Mouse (Mus musculus): ENCODE measurements around the gene Vwa3a.

Vwa3a gene

GRCm38 (mm10) chr7:120746821-120747220 is 7.7 kb downstream of the Vwa3a start:
- no peak for DNase-seq (ENCODE audit: low spot score in 2 of 2)

GRCm38 (mm10) chr7:120748478-120748877 is 9.4 kb downstream of the Vwa3a start:
- no peak for DNase-seq (ENCODE audit: low spot score in 2 of 2)

- no peak for DNase-seq (ENCODE audit: low spot score in 2 of 2)
These were observed 12.2 kb downstream of the Vwa3a start for GRCm38 (mm10) chr7:120751330-120751729.

- no peak for DNase-seq (ENCODE audit: low spot score in 2 of 2)
These were observed 12.8 kb downstream of the Vwa3a start for GRCm38 (mm10) chr7:120751906-120752305.

- DNase-seq (ENCODE audit: low spot score in 2 of 2), result peak; percentile 67 to 82
These were observed 15.6 kb downstream of the Vwa3a start for GRCm38 (mm10) chr7:120754671-120755070.

GRCm38 (mm10) chr7:120767369-120767768 is 28.3 kb downstream of the Vwa3a start:
- DNase-seq (ENCODE audit: low spot score in 2 of 2), result no peak

GRCm38 (mm10) chr7:120771389-120771788 is 32.3 kb downstream of the Vwa3a start:
- no peak for DNase-seq (ENCODE audit: low spot score in 2 of 2)

GRCm38 (mm10) chr7:120778012-120778411 is 38.9 kb downstream of the Vwa3a start:
- DNase-seq (ENCODE audit: low spot score in 2 of 2), result no peak

GRCm38 (mm10) chr7:120795544-120795943 is 56.4 kb downstream of the Vwa3a start:
- no peak for DNase-seq (ENCODE audit: low spot score in 2 of 2)

- DNase-seq (ENCODE audit: low spot score in 2 of 2), result no peak
These were observed 57.3 kb downstream of the Vwa3a start for GRCm38 (mm10) chr7:120796369-120796768.

- DNase-seq (ENCODE audit: low spot score in 2 of 2), result no peak
These were observed 64.2 kb downstream of the Vwa3a start for GRCm38 (mm10) chr7:120803268-120803667.

- no peak for DNase-seq (ENCODE audit: low spot score in 2 of 2)
These were observed 70.6 kb downstream of the Vwa3a start for GRCm38 (mm10) chr7:120809705-120810104.

- DNase-seq (ENCODE audit: low spot score in 2 of 2), result no peak
These were observed 72.8 kb downstream of the Vwa3a start, which contains the start of gene Gm5737 for GRCm38 (mm10) chr7:120811834-120812415. Gm5737 (plus strand) TSS chr7:120812365.

- no peak for DNase-seq (ENCODE audit: low spot score in 2 of 2)
These were observed 78.4 kb downstream of the Vwa3a start for GRCm38 (mm10) chr7:120817552-120817951.

- DNase-seq (ENCODE audit: low spot score in 2 of 2), result no peak
These were observed 80.3 kb downstream of the Vwa3a start for GRCm38 (mm10) chr7:120819386-120819785.

- peak; percentile 36 to 67 for DNase-seq (ENCODE audit: low spot score in 2 of 2)
These were observed 84.1 kb downstream of the Vwa3a start for GRCm38 (mm10) chr7:120823248-120823647.

- no peak for DNase-seq (ENCODE audit: low spot score in 2 of 2)
These were observed 86.0 kb downstream of the Vwa3a start for GRCm38 (mm10) chr7:120825097-120825496.

GRCm38 (mm10) chr7:120826408-120826807 is 87.3 kb downstream of the Vwa3a start:
- DNase-seq (ENCODE audit: low spot score in 2 of 2), result no peak

GRCm38 (mm10) chr7:120830431-120831381 is 91.6 kb downstream of the Vwa3a start:
- peak; percentile 57 to 79 for DNase-seq (ENCODE audit: low spot score in 2 of 2)

GRCm38 (mm10) chr7:120834426-120834825 is 95.3 kb downstream of the Vwa3a start:
- no peak for DNase-seq (ENCODE audit: low spot score in 2 of 2)

GRCm38 (mm10) chr7:120834863-120835372 is 95.8 kb downstream of the Vwa3a start:
- DNase-seq (ENCODE audit: low spot score in 2 of 2), result peak; percentile 54 to 69
